Mouse (Mus musculus) CH12.LX (cell line): Measurements from ENCODE around the gene Ikzf3. TPM values are rescaled to one million over a fixed set of nuclear protein-coding genes. Genes with fewer than 3 reads are reported as not detected.

ENCODE experiments used
- DNase-seq: peaks from one replicate; pipeline ENCODE4 v3.0.0-alpha.2; 2013; ENCODE audit errors: extremely low read depth
- H3K27ac ChIP-seq: 2 replicates; pipeline ENCODE4 v1.5.1; 2012; ENCODE audit warnings: low read depth, mild to moderate bottlenecking, control low read depth, moderate library complexity; ENCODE audit not compliant: insufficient read depth
- H3K27me3 ChIP-seq: replicated peaks from 2 replicates; pipeline ENCODE3; 2012; ENCODE audit warnings: inconsistent platforms
- H3K36me3 ChIP-seq, 2 experiments: replicated peaks in 1 of 2; 2 replicates each; pipeline versions ENCODE3 to v1.6.1; 2012; ENCODE audit warnings: inconsistent platforms in 1 of 2, low read length in 1 of 2, mild to moderate bottlenecking in 1 of 2, mixed read lengths in 1 of 2, moderate library complexity in 1 of 2; ENCODE audit not compliant: control insufficient read depth in 1 of 2, insufficient read depth in 1 of 2
- H3K4me1 ChIP-seq, 2 experiments: 2 replicates each; pipeline ENCODE4 v1.6.1; 2012; ENCODE audit warnings: inconsistent platforms in 1 of 2, moderate library complexity in 1 of 2; ENCODE audit not compliant: insufficient read depth in 2 of 2, control insufficient read depth in 1 of 2
- H3K4me2 ChIP-seq: 2 replicates; pipeline ENCODE4 v1.6.1; 2012; ENCODE audit warnings: low read depth, mild to moderate bottlenecking, control low read depth; ENCODE audit not compliant: poor library complexity, insufficient read depth, severe bottlenecking
- H3K4me3 ChIP-seq, 3 experiments: fragments of 150-350 bp in 1 of 3; sonication (generic) in 1 of 3; replicated peaks in 1 of 3; 2 replicates each; pipeline versions ENCODE3 to v1.5.1; 2011 to 2012; ENCODE audit warnings: low read depth in 2 of 3, low read length in 2 of 3, mild to moderate bottlenecking in 2 of 3, moderate library complexity in 2 of 3, control low read depth in 1 of 3, improper control_type of control experiment in 1 of 3, inconsistent platforms in 1 of 3, mixed read lengths in 1 of 3; ENCODE audit not compliant: poor library complexity in 1 of 3
- H3K79me2 ChIP-seq: replicated peaks from 2 replicates; pipeline ENCODE4 v1.6.1; 2012; ENCODE audit warnings: mild to moderate bottlenecking, moderate library complexity; ENCODE audit not compliant: control insufficient read depth, poor library complexity, insufficient read depth, severe bottlenecking; ENCODE audit errors: extremely low read depth
- H3K9ac ChIP-seq: 2 replicates; pipeline ENCODE4 v1.6.1; 2012; ENCODE audit warnings: low read depth, mild to moderate bottlenecking, control low read depth, moderate library complexity; ENCODE audit not compliant: insufficient read depth
- H3K9me3 ChIP-seq: replicated peaks from 2 replicates; pipeline ENCODE3; 2012; ENCODE audit warnings: low read length, inconsistent platforms, mixed read lengths
- BHLHE40 ChIP-seq: IDR thresholded peaks from 2 replicates; pipeline ENCODE4 v1.6.1; 2011; ENCODE audit warnings: mild to moderate bottlenecking, low read depth, low read length, improper control_type of control experiment
- CHD1 ChIP-seq: IDR thresholded peaks from 2 replicates; pipeline ENCODE4 v1.6.1; 2012; ENCODE audit warnings: low read depth, low read length, improper control_type of control experiment, inconsistent platforms
- CHD2 ChIP-seq: IDR thresholded peaks from 2 replicates; pipeline ENCODE4 v1.6.1; 2011; ENCODE audit warnings: low read length, improper control_type of control experiment
- CTCF ChIP-seq, 2 experiments: IDR thresholded peaks in 1 of 2; conservative IDR thresholded peaks in 1 of 2; 2 replicates each; pipeline ENCODE4 v1.5.1; 2011 to 2012; ENCODE audit warnings: low read depth in 2 of 2, low read length in 2 of 2, improper control_type of control experiment in 1 of 2, inconsistent platforms in 1 of 2, mild to moderate bottlenecking in 1 of 2, moderate library complexity in 1 of 2
- ELF1 ChIP-seq: IDR thresholded peaks from 2 replicates; pipeline ENCODE4 v1.6.1; 2014; ENCODE audit warnings: low read depth, mild to moderate bottlenecking, inconsistent platforms, low read length, improper control_type of control experiment
- EP300 ChIP-seq: IDR thresholded peaks from 2 replicates; pipeline ENCODE4 v1.6.1; 2011; ENCODE audit warnings: low read length, improper control_type of control experiment
- ETS1 ChIP-seq: conservative IDR thresholded peaks from 2 replicates; pipeline ENCODE4 v1.6.1; 2012; ENCODE audit warnings: low read depth, mild to moderate bottlenecking, inconsistent platforms, low read length, improper control_type of control experiment, moderate library complexity
- HCFC1 ChIP-seq: IDR thresholded peaks from 2 replicates; pipeline ENCODE4 v1.6.1; 2012; ENCODE audit warnings: low read depth, mild to moderate bottlenecking, inconsistent platforms, low read length, improper control_type of control experiment
- IRF4 ChIP-seq: IDR thresholded peaks from 2 replicates; pipeline ENCODE4 v1.6.1; 2014; ENCODE audit warnings: low read depth, mild to moderate bottlenecking, inconsistent platforms, low read length, improper control_type of control experiment
- JUN ChIP-seq: IDR thresholded peaks from 2 replicates; pipeline ENCODE4 v1.6.1; 2011; ENCODE audit warnings: low read depth, mild to moderate bottlenecking, low read length, improper control_type of control experiment, moderate library complexity; ENCODE audit not compliant: insufficient read depth
- JUND ChIP-seq: conservative IDR thresholded peaks from 2 replicates; pipeline ENCODE4 v1.6.1; 2011; ENCODE audit warnings: low read depth, low read length, improper control_type of control experiment
- KAT2A ChIP-seq: IDR thresholded peaks from 2 replicates; pipeline ENCODE4 v1.6.1; 2012; ENCODE audit warnings: low read length, improper control_type of control experiment, inconsistent platforms; ENCODE audit not compliant: insufficient replicate concordance
- MAFK ChIP-seq: IDR thresholded peaks from 2 replicates; pipeline ENCODE4 v1.6.1; 2011; ENCODE audit warnings: low read length, improper control_type of control experiment; ENCODE audit not compliant: insufficient replicate concordance
- MAX ChIP-seq: IDR thresholded peaks from 2 replicates; pipeline ENCODE4 v1.6.1; 2011; ENCODE audit warnings: low read length, improper control_type of control experiment
- MAZ ChIP-seq: IDR thresholded peaks from 2 replicates; pipeline ENCODE4 v1.6.1; 2012; ENCODE audit warnings: low read depth, mild to moderate bottlenecking, inconsistent platforms, low read length, improper control_type of control experiment, moderate library complexity
- MEF2A ChIP-seq: IDR thresholded peaks from 2 replicates; pipeline ENCODE4 v1.6.1; 2014; ENCODE audit warnings: low read depth, mild to moderate bottlenecking, inconsistent platforms, low read length, improper control_type of control experiment, borderline replicate concordance
- MXI1 ChIP-seq: IDR thresholded peaks from 2 replicates; pipeline ENCODE4 v1.6.1; 2011; ENCODE audit warnings: mild to moderate bottlenecking, low read depth, low read length, improper control_type of control experiment
- MYC ChIP-seq: IDR thresholded peaks from 2 replicates; pipeline ENCODE4 v1.6.1; 2011; ENCODE audit warnings: low read depth, mild to moderate bottlenecking, improper control_type of control experiment, low read length
- NRF1 ChIP-seq: IDR thresholded peaks from 2 replicates; pipeline ENCODE4 v1.6.1; 2014; ENCODE audit warnings: low read depth, mild to moderate bottlenecking, inconsistent platforms, low read length, improper control_type of control experiment, moderate library complexity
- PAX5 ChIP-seq: IDR thresholded peaks from 2 replicates; pipeline ENCODE4 v1.6.1; 2012; ENCODE audit warnings: low read length, inconsistent platforms, mixed read lengths
- POLR2A ChIP-seq: IDR thresholded peaks from 2 replicates; pipeline ENCODE4 v1.6.1; 2011; ENCODE audit warnings: low read depth, mild to moderate bottlenecking, improper control_type of control experiment, low read length
- POLR2AphosphoS2 ChIP-seq: IDR thresholded peaks from 2 replicates; pipeline ENCODE4 v1.6.1; 2011; ENCODE audit warnings: low read depth, low read length, improper control_type of control experiment
- RAD21 ChIP-seq: IDR thresholded peaks from 2 replicates; pipeline ENCODE4 v1.6.1; 2011; ENCODE audit warnings: low read depth, mild to moderate bottlenecking, low read length, improper control_type of control experiment, moderate library complexity
- SIN3A ChIP-seq: IDR thresholded peaks from 2 replicates; pipeline ENCODE4 v1.6.1; 2012; ENCODE audit warnings: low read length, improper control_type of control experiment, inconsistent platforms
- SMC3 ChIP-seq: IDR thresholded peaks from 2 replicates; pipeline ENCODE4 v1.6.1; 2011; ENCODE audit warnings: low read depth, low read length, improper control_type of control experiment
- TBP ChIP-seq: conservative IDR thresholded peaks from 2 replicates; pipeline ENCODE4 v1.6.1; 2011; ENCODE audit warnings: low read depth, low read length, improper control_type of control experiment
- TCF12 ChIP-seq: IDR thresholded peaks from 2 replicates; pipeline ENCODE4 v1.6.1; 2014; ENCODE audit warnings: low read depth, mild to moderate bottlenecking, inconsistent platforms, low read length, improper control_type of control experiment
- USF1 ChIP-seq: IDR thresholded peaks from 2 replicates; pipeline ENCODE4 v1.6.1; 2014; ENCODE audit warnings: low read depth, mild to moderate bottlenecking, inconsistent platforms, low read length, improper control_type of control experiment
- USF2 ChIP-seq: conservative IDR thresholded peaks from 2 replicates; pipeline ENCODE4 v1.6.1; 2011; ENCODE audit warnings: low read depth, low read length, improper control_type of control experiment
- ZC3H11A ChIP-seq: IDR thresholded peaks from 2 replicates; pipeline ENCODE4 v1.6.1; 2012; ENCODE audit warnings: low read depth, mild to moderate bottlenecking, inconsistent platforms, low read length, improper control_type of control experiment
- ZKSCAN1 ChIP-seq: IDR thresholded peaks from 2 replicates; pipeline ENCODE4 v1.6.1; 2012; ENCODE audit warnings: low read depth, inconsistent platforms, low read length, improper control_type of control experiment, borderline replicate concordance
- ZMIZ1 ChIP-seq: IDR thresholded peaks from 2 replicates; pipeline ENCODE4 v1.6.1; 2012; ENCODE audit warnings: low read depth, mild to moderate bottlenecking, inconsistent platforms, low read length, improper control_type of control experiment
- ZNF384 ChIP-seq: IDR thresholded peaks from 2 replicates; pipeline ENCODE4 v1.6.1; 2012; ENCODE audit warnings: low read depth, low read length, improper control_type of control experiment, inconsistent platforms
- dilution Hi-C: fragments of 300-500 bp; cut with MboI; formaldehyde crosslinking; loops from 2 replicates; pipeline ENCODE4 v1.14.3; 2020; ENCODE audit warnings: low sequenced_read_pairs; ENCODE audit not compliant: extremely low pct_unique_long_range_greater_than_20kb, extremely low pct_ligation_motif_present
- in situ Hi-C: fragments of 300-500 bp; cut with MboI; formaldehyde crosslinking; loops from 3 replicates; pipeline ENCODE4 v1.14.3; 2019; ENCODE audit warnings: low sequenced_read_pairs, low pct_ligation_motif_present, low pct_unique_long_range_greater_than_20kb, mixed read lengths
- polyA plus RNA-seq: library from polyadenylated mRNA; unstranded; fragments of >175 nt; gene quantifications from 2 replicates; pipeline ENCODE4 v1.2.1, GENCODE M21; 2012; ENCODE audit warnings: low read depth; ENCODE audit not compliant: insufficient read length
- total RNA-seq, 2 experiments: library from RNA; depleted of rRNA; stranded (reverse); fragments of 300-350 nt in 1 of 2; fragments of >200 nt in 1 of 2; gene quantifications; 2 replicates each; pipeline ENCODE4 v1.2.3; 2012 to 2014

The Ikzf3 gene
- total and polyA plus RNA-seq, 3 experiments: 110 to 238 (median 130) TPM

DNA sequence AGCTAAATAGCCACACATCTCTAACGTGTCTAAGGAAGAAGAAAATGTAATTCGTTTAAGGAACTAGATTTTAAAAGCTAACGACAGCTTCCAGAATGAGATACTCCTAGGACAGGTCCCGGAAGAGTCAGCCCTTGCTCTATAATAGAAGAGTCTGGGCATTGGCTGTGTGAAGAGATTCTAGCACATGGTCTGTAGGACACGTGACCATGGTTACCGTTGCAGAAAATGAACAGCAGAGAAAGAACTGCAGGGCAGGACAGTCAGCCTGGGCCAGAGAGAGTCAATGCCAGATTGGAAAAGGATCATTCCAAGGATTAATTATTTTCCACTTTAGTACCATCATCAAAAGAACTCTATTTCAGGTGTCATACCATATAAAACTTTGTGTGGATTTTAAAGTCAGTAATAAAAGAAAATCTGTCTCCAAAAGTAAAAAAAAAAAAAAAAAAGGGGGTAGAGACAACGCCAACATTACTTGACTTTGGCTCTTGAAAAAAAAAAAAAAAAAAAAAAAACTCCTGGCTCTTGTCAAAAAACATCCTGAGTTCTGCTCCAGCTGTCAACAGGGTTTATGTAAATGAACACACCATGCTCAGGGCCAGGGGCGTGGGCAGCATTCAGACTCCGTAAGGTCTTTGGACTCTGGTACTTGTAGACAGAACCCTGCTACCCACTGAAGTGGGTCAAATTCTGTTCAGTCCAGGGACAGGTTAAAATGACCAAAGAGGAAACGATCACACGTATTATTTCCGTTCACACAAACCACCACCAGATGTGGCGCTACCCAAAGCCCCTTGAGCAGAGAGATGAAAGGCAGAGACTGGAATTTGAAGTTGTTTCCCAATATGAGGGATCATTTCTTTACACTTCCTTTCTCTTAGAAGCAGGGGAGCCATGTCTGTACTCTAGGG is 66.5 kb downstream of the Ikzf3 start:
- dilution Hi-C loops (no loop called here), in situ Hi-C loops (loop anchor here (5.0 kb wide), 1 partner anchor 68 kb away; the partner anchor contains the start of gene Ikzf3)
- peak overlapping the region; percentile 54 for H3K4me2 ChIP-seq
- peak overlapping the region; percentile 86 for H3K27ac ChIP-seq
- peaks cover 26 to 59% of the 10 kb centered on the region in 2 experiments for H3K4me1 ChIP-seq
- H3K4me3 ChIP-seq: no peak overlapping the region
- DNase-seq: no peak
- H3K79me2 ChIP-seq: peaks cover 19% of the 10 kb centered on the region
- no peaks in the 10 kb centered on the region for H3K9me3 ChIP-seq
- peak overlapping the region; percentile 10; the same call in 1 of the 2 replicates for H3K9ac ChIP-seq
- no peak for TF ChIP-seq PAX5
- TF ChIP-seq ZMIZ1: no peak
- TF ChIP-seq ETS1: no peak; the same call in none of the 2 replicates
- TF ChIP-seq HCFC1: no peak; the same call in 1 of the 2 replicates
- no peak for TF ChIP-seq KAT2A
- 0 out of 2 replicates have a peak, but pooled peaks have one; percentile 17 for TF ChIP-seq POLR2AphosphoS2
- TF ChIP-seq EP300: peak; percentile 75; the same call in 1 of the 2 replicates
- peak; percentile 92 for TF ChIP-seq USF1
- 0 out of 2 replicates have a peak, but pooled peaks have one; percentile 13 for TF ChIP-seq SMC3
- peak; percentile 95 for TF ChIP-seq USF2
- TF ChIP-seq MAX: peak; percentile 99
- peak; percentile 97 for TF ChIP-seq MYC
- no peak for TF ChIP-seq JUN
- 0 out of 2 replicates have a peak, but pooled peaks have one; percentile 16 for TF ChIP-seq CHD1
- no peak for TF ChIP-seq MAZ
- peak; percentile 72; the same call in 1 of the 2 replicates for TF ChIP-seq MEF2A
- 0 out of 2 replicates have a peak, but pooled peaks have one; percentile 46 for TF ChIP-seq TCF12
- peak; percentile 53; the same call in 1 of the 2 replicates for TF ChIP-seq TBP
- no peak for TF ChIP-seq CHD2
- TF ChIP-seq ZKSCAN1: no peak
- TF ChIP-seq SIN3A: peak; percentile 73
- peak; percentile 86 for TF ChIP-seq MXI1
- TF ChIP-seq ZNF384: peak; percentile 99
- peak; percentile 87 for TF ChIP-seq BHLHE40
- peak; percentile 50; the same call in 1 of the 2 replicates for TF ChIP-seq ELF1
- TF ChIP-seq POLR2A: peak; percentile 62
- TF ChIP-seq IRF4: peak; percentile 62
- 0 out of 2 replicates have a peak, but pooled peaks have one; percentile 2 for TF ChIP-seq JUND
- TF ChIP-seq ZC3H11A: no peak
- no peak for TF ChIP-seq NRF1
- peak in 1 of 2 experiments; percentile 32; a peak in 1 of 4 replicates for TF ChIP-seq CTCF (conservative IDR thresholded peaks at IDR 0.05 in 1 of 2, IDR thresholded peaks at IDR 0.05 in 1 of 2; ENCODE audit: low read depth in 2 of 2, low read length in 2 of 2)
- TF ChIP-seq RAD21: no peak; the same call in none of the 2 replicates
- TF ChIP-seq MAFK: no peak
- no peaks in the 10 kb centered on the region for H3K27me3 ChIP-seq
- H3K36me3 ChIP-seq: peaks cover 13 to 40% of the 10 kb centered on the region in 2 experiments
